Mouse (Mus musculus) small intestine, adult 2 months (tissue): ENCODE measurements around the gene Eci1.

ENCODE experiments used
- CTCF ChIP-seq: fragments of 200-500 bp; IDR thresholded peaks from 2 replicates; pipeline ENCODE4 v1.5.1; 2012; ENCODE audit warnings: low read depth, mild to moderate bottlenecking, control low read depth, inconsistent platforms, low read length, moderate library complexity, mixed read lengths; ENCODE audit not compliant: insufficient replicate concordance, insufficient read length; ENCODE audit errors: extremely low read depth
- POLR2A ChIP-seq: fragments of 200-500 bp; IDR thresholded peaks from 2 replicates; pipeline ENCODE4 v1.6.1; 2012; ENCODE audit warnings: low read depth, mild to moderate bottlenecking, control low read depth, inconsistent platforms, low read length, moderate library complexity

DNA sequence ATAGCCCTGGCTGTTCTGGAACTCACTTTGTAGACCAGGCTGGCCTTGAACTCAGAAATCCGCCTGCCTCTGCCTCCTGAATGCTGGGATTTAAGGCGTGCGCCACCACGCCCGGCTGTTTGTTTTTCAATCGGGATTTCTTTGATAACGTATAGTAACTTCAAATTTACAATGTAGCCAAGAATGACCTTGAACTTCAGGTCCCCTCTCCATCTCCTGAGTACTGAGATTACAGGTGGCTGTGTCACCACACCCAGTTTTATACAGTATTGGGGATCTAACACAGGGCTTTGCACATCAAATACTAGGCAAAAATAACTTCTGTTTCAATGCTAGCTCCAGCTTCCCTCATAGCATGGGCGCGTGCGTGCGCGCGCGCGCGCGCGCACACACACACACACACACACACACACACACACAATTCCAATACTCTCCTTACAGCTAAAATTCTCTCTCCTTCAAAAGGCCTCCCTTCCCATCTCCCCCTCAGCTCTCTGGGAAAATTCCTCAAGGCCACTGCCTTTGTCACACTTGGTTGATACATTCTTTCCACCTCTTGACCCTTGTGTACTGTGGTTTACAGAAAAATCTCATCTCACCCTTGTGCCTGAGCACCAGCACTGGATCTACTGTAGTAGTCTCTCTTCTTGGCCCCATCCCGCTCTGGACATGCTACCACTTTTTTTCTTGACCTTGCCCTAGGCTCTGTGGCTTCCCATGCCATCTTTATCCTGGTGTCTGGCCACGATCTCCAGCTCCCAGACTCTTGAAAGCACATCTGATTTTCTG, 54.8 kb downstream of the Eci1 start:
- TF ChIP-seq CTCF (no peak), POLR2A (no peak)
